Mouse (Mus musculus): ENCODE results near the gene Ccne1. TPM values are rescaled to one million over a fixed set of nuclear protein-coding genes. Genes with fewer than 3 reads are reported as not detected.

Gene Ccne1
- polyA plus RNA-seq, 1 experiment from 2014 or later, result 16.7 TPM

DNA sequence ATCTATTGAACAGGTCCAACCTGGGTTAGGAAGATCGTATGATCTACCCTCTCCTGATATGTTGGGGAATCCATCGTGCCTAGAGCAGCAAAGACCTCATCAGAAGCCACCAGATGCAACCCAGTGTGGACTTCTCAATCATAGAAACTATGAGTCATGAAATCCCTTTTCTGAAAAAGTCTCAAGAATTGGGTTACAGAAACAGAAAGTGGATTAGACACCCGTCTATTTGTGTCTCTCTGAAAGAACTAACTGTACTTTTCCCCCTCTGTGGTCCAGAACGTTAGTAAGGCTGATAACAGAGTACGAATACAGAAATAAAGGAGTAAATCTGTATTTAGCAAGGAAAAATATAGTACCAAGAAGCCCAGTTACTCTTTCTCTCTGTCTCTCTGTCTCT is 36.3 kb downstream of the Ccne1 start:
- Histone ChIP-seq H3K4me3 (ENCODE audit: low read depth, low read length) (no peak overlapping the region), H3K4me2 (ENCODE audit: low read depth, low read length) (no peak overlapping the region), H3K4me1 (ENCODE audit: control insufficient read depth, insufficient read depth, low read length) (no peaks in the 10 kb centered on the region), H3K9ac (replicated peaks; ENCODE audit: low read depth, low read length) (no peak overlapping the region), H3K9me3 (ENCODE audit: control insufficient read depth, low read length) (no peaks in the 10 kb centered on the region), H3K36me3 (ENCODE audit: control insufficient read depth, insufficient read depth, low read length) (no peaks in the 10 kb centered on the region), H3K27ac (ENCODE audit: low read depth, low read length) (no peak overlapping the region), H3K27me3 (ENCODE audit: control insufficient read depth, insufficient read depth, low read length) (no peaks in the 10 kb centered on the region)
- WGBS, result 83% methylated on average over 5 of the region's 5 CpGs
- ATAC-seq (ENCODE audit: low read depth), result no peak

DNA sequence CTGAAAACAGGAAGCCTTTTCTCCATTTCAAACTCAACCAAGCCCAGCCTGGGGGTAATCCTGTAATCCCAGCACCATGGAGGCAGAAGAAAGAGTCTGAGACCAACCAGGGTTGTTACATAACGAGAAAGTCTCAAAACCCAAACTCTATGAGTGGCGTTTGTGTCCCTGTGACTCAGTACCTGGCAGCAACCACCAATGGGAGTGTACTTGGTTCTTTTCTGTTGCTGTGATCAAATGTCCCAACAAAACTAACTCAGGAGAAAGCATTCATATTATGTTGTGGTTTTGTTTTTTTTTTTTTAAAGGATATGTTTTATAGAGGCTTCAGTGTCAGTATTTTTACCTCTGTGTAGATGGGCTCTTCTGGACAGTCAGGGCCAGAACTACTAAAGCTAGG is 36.7 kb downstream of the Ccne1 start:
- Histone ChIP-seq H3K36me3 (ENCODE audit: control insufficient read depth, insufficient read depth, low read length) (no peaks in the 10 kb centered on the region), H3K4me2 (ENCODE audit: low read depth, low read length) (no peak overlapping the region), H3K27ac (ENCODE audit: low read depth, low read length) (no peak overlapping the region), H3K4me1 (ENCODE audit: control insufficient read depth, insufficient read depth, low read length) (no peaks in the 10 kb centered on the region), H3K9ac (replicated peaks; ENCODE audit: low read depth, low read length) (no peak overlapping the region), H3K27me3 (ENCODE audit: control insufficient read depth, insufficient read depth, low read length) (no peaks in the 10 kb centered on the region), H3K9me3 (ENCODE audit: control insufficient read depth, low read length) (no peaks in the 10 kb centered on the region), H3K4me3 (ENCODE audit: low read depth, low read length) (no peak overlapping the region)
- 62% methylated on average over 2 of the region's 2 CpGs for WGBS
- no peak for ATAC-seq (ENCODE audit: low read depth)

- Histone ChIP-seq H3K36me3 (ENCODE audit: control insufficient read depth, insufficient read depth, low read length) (no peaks in the 10 kb centered on the region), H3K27me3 (ENCODE audit: control insufficient read depth, insufficient read depth, low read length) (no peaks in the 10 kb centered on the region), H3K4me1 (ENCODE audit: control insufficient read depth, insufficient read depth, low read length) (0 out of 2 replicates have a peak, but pooled peaks cover 4% of the 10 kb centered on the region), H3K9me3 (ENCODE audit: control insufficient read depth, low read length) (no peaks in the 10 kb centered on the region), H3K9ac (replicated peaks; ENCODE audit: low read depth, low read length) (no peak overlapping the region), H3K4me2 (ENCODE audit: low read depth, low read length) (no peak overlapping the region), H3K27ac (ENCODE audit: low read depth, low read length) (no peak overlapping the region), H3K4me3 (ENCODE audit: low read depth, low read length) (no peak overlapping the region)
- no peak for ATAC-seq (ENCODE audit: low read depth)
- WGBS, result 55% methylated on average over 4 of the region's 4 CpGs
These were observed 42.9 kb downstream of the Ccne1 start for GRCm38 (mm10) chr7:38064431-38064830.

- Histone ChIP-seq H3K36me3 (ENCODE audit: control insufficient read depth, insufficient read depth, low read length) (no peaks in the 10 kb centered on the region), H3K4me3 (ENCODE audit: low read depth, low read length) (peak overlapping the region; percentile 51), H3K4me2 (ENCODE audit: low read depth, low read length) (peak overlapping the region; percentile 72), H3K4me1 (ENCODE audit: control insufficient read depth, insufficient read depth, low read length) (0 out of 2 replicates have a peak, but pooled peaks cover 4% of the 10 kb centered on the region), H3K9ac (replicated peaks; ENCODE audit: low read depth, low read length) (peak overlapping the region; percentile 65), H3K27me3 (ENCODE audit: control insufficient read depth, insufficient read depth, low read length) (no peaks in the 10 kb centered on the region), H3K9me3 (ENCODE audit: control insufficient read depth, low read length) (no peaks in the 10 kb centered on the region), H3K27ac (ENCODE audit: low read depth, low read length) (peak overlapping the region; percentile 48; the same call in 1 of the 2 replicates)
- WGBS, result 0% methylated on average over 53 of the region's 57 CpGs
- peak; percentile 94 for ATAC-seq (ENCODE audit: low read depth)
These were observed 46.0 kb downstream of the Ccne1 start for GRCm38 (mm10) chr7:38061060-38061970.

GRCm38 (mm10) chr7:38059636-38060330 is 47.6 kb downstream of the Ccne1 start:
- Histone ChIP-seq H3K27me3 (ENCODE audit: control insufficient read depth, insufficient read depth, low read length) (no peaks in the 10 kb centered on the region), H3K9ac (replicated peaks; ENCODE audit: low read depth, low read length) (no peak overlapping the region), H3K36me3 (ENCODE audit: control insufficient read depth, insufficient read depth, low read length) (no peaks in the 10 kb centered on the region), H3K4me2 (ENCODE audit: low read depth, low read length) (no peak overlapping the region), H3K4me3 (ENCODE audit: low read depth, low read length) (no peak overlapping the region), H3K9me3 (ENCODE audit: control insufficient read depth, low read length) (no peaks in the 10 kb centered on the region), H3K4me1 (ENCODE audit: control insufficient read depth, insufficient read depth, low read length) (0 out of 2 replicates have a peak, but pooled peaks cover 4% of the 10 kb centered on the region), H3K27ac (ENCODE audit: low read depth, low read length) (no peak overlapping the region)
- 89% methylated on average over 8 of the region's 8 CpGs for WGBS
- no peak for ATAC-seq (ENCODE audit: low read depth)

- Histone ChIP-seq H3K4me3 (ENCODE audit: low read depth, low read length) (no peak overlapping the region), H3K4me2 (ENCODE audit: low read depth, low read length) (no peak overlapping the region), H3K4me1 (ENCODE audit: control insufficient read depth, insufficient read depth, low read length) (0 out of 2 replicates have a peak, but pooled peaks cover 4% of the 10 kb centered on the region), H3K9me3 (ENCODE audit: control insufficient read depth, low read length) (no peaks in the 10 kb centered on the region), H3K36me3 (ENCODE audit: control insufficient read depth, insufficient read depth, low read length) (no peaks in the 10 kb centered on the region), H3K27ac (ENCODE audit: low read depth, low read length) (no peak overlapping the region), H3K9ac (replicated peaks; ENCODE audit: low read depth, low read length) (no peak overlapping the region), H3K27me3 (ENCODE audit: control insufficient read depth, insufficient read depth, low read length) (no peaks in the 10 kb centered on the region)
- ATAC-seq (ENCODE audit: low read depth), result no peak
- 57% methylated on average over 7 of the region's 7 CpGs for WGBS
These were observed 48.2 kb downstream of the Ccne1 start for GRCm38 (mm10) chr7:38059096-38059495.

- H3K9ac ChIP-seq (replicated peaks; ENCODE audit: low read depth, low read length), result no peak overlapping the region
- H3K27me3 ChIP-seq (ENCODE audit: control insufficient read depth, insufficient read depth, low read length), result no peaks in the 10 kb centered on the region
- WGBS, result 84% methylated on average over 2 of the region's 2 CpGs
- H3K27ac ChIP-seq (ENCODE audit: low read depth, low read length), result no peak overlapping the region
- no peaks in the 10 kb centered on the region for H3K9me3 ChIP-seq (ENCODE audit: control insufficient read depth, low read length)
- H3K36me3 ChIP-seq (ENCODE audit: control insufficient read depth, insufficient read depth, low read length), result no peaks in the 10 kb centered on the region
- no peak for ATAC-seq (ENCODE audit: low read depth)
- no peak overlapping the region for H3K4me2 ChIP-seq (ENCODE audit: low read depth, low read length)
- H3K4me3 ChIP-seq (ENCODE audit: low read depth, low read length), result no peak overlapping the region
- 0 out of 2 replicates have a peak, but pooled peaks cover 4% of the 10 kb centered on the region for H3K4me1 ChIP-seq (ENCODE audit: control insufficient read depth, insufficient read depth, low read length)
These were observed 51.3 kb downstream of the Ccne1 start for GRCm38 (mm10) chr7:38055996-38056395.

DNA sequence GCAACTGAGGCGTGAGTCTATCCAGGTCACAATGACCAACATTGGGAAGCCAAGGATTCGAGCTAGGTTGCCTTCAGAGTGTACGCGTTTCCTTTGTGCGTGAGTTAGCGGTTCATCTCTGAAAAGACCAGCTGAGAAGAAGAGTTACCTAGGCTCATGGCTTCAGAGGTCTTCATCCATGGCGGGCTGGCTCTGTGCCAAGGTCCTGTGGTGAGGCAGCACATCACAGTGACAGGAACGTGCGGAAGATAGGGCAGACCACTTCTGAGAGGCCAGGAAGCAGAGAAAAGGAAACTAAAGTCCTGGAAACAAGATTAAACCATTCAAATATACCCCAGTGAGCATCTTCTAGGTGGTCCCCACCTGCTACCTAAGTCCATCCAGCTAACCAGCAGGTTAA is 53.1 kb downstream of the Ccne1 start:
- no peaks in the 10 kb centered on the region for H3K9me3 ChIP-seq (ENCODE audit: control insufficient read depth, low read length)
- no peak overlapping the region for H3K9ac ChIP-seq (replicated peaks; ENCODE audit: low read depth, low read length)
- no peak for ATAC-seq (ENCODE audit: low read depth)
- H3K4me2 ChIP-seq (ENCODE audit: low read depth, low read length), result no peak overlapping the region
- H3K4me1 ChIP-seq (ENCODE audit: control insufficient read depth, insufficient read depth, low read length), result no peaks in the 10 kb centered on the region
- no peaks in the 10 kb centered on the region for H3K36me3 ChIP-seq (ENCODE audit: control insufficient read depth, insufficient read depth, low read length)
- WGBS, result 84% methylated on average over 9 of the region's 9 CpGs
- no peak overlapping the region for H3K27ac ChIP-seq (ENCODE audit: low read depth, low read length)
- no peak overlapping the region for H3K4me3 ChIP-seq (ENCODE audit: low read depth, low read length)
- H3K27me3 ChIP-seq (ENCODE audit: control insufficient read depth, insufficient read depth, low read length), result no peaks in the 10 kb centered on the region

Data from neural tube, embryonic 14.5 days (tissue).